Mouse (Mus musculus): ENCODE measurements around the gene Igfbpl1.

Gene Igfbpl1

GRCm38 (mm10) chr4:45770638-45771033 lies 56.1 kb downstream of the Igfbpl1 start:
- no peak for DNase-seq (ENCODE audit: low spot score in 2 of 2)

DNA sequence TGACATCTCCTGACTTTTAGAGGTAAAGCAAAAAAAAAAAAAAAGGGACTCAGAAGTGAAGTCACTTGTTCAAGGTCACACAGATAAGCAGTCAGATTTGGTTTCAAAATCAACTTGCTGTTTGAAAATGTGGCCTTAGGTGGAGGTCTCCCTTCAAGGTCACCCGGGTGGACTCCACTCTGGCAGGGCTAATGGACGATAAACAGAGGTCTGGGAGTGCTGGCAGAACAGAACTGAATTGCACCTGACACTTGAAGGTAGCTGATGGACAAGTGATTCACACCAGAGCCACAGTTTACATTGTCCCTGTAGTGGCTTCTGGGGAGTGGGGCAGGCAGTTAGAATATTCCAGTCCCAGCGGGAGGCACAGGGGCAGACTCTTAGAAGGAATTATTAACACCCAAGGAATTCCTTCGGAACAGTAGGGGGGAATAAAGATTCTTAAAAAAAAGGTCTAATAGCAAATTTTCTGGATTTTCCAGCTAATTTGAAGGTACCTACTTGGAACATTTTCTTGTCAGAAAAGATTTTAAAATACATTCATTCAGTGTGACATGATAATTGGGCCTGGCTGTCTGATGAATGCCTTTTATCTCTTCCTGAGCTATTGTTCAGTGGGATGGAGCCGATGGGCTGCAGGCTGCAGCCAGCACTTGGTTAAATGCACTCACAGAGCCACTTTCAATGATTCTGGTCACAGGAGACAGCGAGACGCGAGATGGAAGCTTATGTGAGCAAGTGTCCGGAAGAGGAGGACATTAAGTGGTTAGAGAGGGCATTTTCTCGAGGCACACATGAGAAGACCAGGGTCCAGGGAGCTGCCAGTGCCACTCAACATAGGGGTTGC lies 56.7 kb downstream of the Igfbpl1 start:
- no peak for DNase-seq (ENCODE audit: low spot score in 2 of 2)

GRCm38 (mm10) chr4:45769141-45769540 lies 57.6 kb downstream of the Igfbpl1 start:
- no peak for DNase-seq (ENCODE audit: low spot score in 2 of 2)

DNA sequence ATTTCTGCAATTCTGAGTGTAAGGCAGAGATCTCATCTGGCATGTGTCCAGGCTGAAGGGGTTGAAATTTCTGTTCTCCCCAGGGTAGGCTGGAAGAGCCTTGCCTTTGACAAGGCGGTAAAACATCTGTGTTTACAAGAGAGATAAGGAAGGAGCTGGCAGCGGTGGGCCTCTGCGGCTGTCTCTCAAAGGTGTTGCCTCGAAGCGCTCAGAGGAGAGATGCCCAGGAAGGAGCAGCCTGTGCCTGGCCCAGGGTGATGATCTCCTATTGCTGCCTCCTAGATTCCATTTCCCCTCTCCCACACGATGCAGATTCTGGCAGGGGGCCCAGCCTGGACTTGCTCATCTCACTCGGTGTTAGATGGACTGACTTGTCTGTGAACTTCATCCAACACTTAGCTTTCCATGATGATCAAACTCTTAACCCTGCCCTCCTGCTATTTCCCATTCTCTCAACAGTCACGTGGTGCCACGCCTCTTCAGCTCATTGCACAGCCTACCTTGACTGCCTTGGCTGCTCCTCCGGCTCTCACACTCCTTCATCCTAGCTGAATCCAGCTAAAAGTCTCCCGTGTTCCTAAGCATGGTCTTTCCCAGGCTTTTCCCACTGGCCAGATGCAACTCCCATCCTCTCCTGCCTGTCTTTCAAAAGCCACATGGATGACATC lies 58.7 kb downstream of the Igfbpl1 start:
- no peak for DNase-seq (ENCODE audit: low spot score in 2 of 2)

GRCm38 (mm10) chr4:45766774-45767173 lies 59.9 kb downstream of the Igfbpl1 start:
- no peak for DNase-seq (ENCODE audit: low spot score in 2 of 2)

GRCm38 (mm10) chr4:45765565-45766201 lies 61.0 kb downstream of the Igfbpl1 start:
- DNase-seq (ENCODE audit: low spot score in 2 of 2), result no peak

DNA sequence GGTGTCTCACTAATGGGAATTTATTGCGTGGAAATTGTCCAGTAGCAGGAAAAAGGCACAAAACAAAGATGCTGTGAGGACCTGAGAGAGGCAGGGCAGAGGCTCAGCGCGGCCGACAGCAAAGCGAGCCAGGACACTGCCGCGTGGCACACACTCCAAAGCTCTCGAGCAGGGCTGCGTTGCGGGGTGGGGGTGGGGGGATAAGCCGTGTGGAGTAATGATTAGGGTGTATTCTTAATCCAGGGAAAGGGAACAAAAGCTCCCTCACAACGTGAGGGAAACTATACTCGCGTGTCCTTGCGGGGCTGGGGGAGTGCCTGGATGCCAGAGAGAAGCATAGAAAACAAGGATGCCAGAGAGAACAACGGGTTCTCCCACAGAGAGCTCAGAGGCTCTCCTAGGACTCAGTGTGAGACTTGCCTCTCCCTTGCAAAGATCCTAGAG lies 61.6 kb downstream of the Igfbpl1 start:
- no peak for DNase-seq (ENCODE audit: low spot score in 2 of 2)

DNA sequence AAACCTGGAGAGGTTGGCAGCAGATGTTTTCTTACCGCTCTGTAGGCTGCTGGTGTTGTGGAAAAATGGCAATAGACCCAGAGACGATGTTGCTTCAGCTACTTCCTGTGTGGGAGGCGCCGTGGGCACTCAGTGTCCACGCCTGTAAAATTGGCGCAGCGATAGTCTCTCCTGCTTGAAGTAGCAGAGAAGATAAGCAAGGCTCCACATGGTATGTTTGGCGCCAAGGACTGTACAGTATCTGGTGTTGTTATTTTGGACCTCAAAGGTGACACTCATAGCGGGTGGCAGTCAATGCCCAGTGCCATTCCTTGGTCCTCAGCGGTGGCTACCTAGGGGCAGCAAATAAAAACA lies 62.6 kb downstream of the Igfbpl1 start:
- peak in 1 of 2 experiments; percentile 18 for DNase-seq (ENCODE audit: low spot score in 2 of 2)

DNA sequence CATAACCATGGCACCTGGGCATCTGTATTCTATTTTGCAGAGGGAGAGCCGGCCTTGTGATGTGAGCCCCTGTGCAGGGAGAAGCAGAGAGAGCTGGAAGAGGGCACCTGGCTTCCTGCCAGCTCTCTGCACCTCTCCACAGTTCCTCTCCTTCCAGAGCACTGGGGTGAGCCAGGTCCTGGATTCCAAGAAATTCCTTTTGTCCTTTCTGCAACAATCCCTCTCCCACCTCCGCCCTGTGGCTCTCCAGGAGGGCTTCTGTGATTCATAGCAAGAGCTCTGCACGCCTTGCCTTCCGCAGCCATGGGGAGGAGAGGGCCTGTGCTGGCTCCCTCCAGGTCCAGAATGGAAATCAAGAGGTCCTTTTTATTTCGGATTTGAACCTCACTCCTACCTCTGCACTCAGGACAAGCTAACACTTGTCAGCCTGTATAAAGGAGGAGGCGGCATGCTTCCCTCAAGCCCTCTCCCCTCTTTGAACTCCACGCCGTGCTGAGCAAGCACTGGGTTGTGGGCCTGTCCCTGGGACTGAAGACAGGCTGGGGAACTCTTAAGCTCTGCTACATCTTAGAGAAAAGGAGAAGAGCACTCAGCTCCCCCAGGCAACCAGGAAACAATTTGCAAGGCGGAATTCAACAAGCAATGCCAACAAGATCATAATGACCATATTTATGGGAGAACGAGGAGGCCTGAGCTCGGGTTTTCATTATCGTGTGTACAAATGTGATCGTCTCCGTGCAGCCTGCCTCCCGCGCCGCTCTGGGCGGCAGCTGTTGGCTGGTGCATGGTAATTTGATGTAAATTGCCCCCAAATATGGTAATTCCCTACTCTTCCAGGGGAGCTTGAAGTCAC lies 63.2 kb downstream of the Igfbpl1 start:
- peak; percentile 28 to 29 for DNase-seq (ENCODE audit: low spot score in 2 of 2)

GRCm38 (mm10) chr4:45762600-45762999 lies 64.1 kb downstream of the Igfbpl1 start:
- no peak for DNase-seq (ENCODE audit: low spot score in 2 of 2)
